Mouse (Mus musculus): Measurements from ENCODE around the gene Ercc5. TPM values are rescaled to one million over a fixed set of nuclear protein-coding genes. Genes with fewer than 3 reads are reported as not detected.

Ercc5 gene
- polyA plus RNA-seq, 1 experiment = 4.6 TPM

- no peaks in the 10 kb centered on the region for H3K27me3 ChIP-seq (replicated peaks; ENCODE audit: control insufficient read depth, insufficient read depth, low read length)
- peak overlapping the region; percentile 76 for H3K4me3 ChIP-seq (ENCODE audit: insufficient read depth, low read depth, low read length)
- no peaks in the 10 kb centered on the region for H3K4me1 ChIP-seq (ENCODE audit: control insufficient read depth, insufficient read depth, low read length)
- DNase-seq = peak; percentile 89
- under 1% methylated on average over 42 of the region's 43 CpGs for WGBS
- TF ChIP-seq CTCF (conservative IDR thresholded peaks at IDR 0.05; ENCODE audit: insufficient read depth, insufficient read length, low read depth, low read length) = peak; percentile 37; the same call in 1 of the 2 replicates
- TF ChIP-seq POLR2A (IDR thresholded peaks at IDR 0.05; ENCODE audit: low read depth, low read length) = peak; percentile 36
- no peaks in the 10 kb centered on the region; the same call in 1 of the 2 replicates for H3K36me3 ChIP-seq (ENCODE audit: control insufficient read depth, insufficient read depth, low read length)
- H3K27ac ChIP-seq (ENCODE audit: insufficient read depth, low read depth, low read length) = peak overlapping the region; percentile 90
Observed at GRCm38 (mm10) chr1:44119201-44120073, 28.1 kb upstream of the Ercc5 start.

GRCm38 (mm10) chr1:44120074-44120406 lies 27.5 kb upstream of the Ercc5 start:
- Histone ChIP-seq H3K4me3 (ENCODE audit: insufficient read depth, low read depth, low read length) (peak overlapping the region; percentile 76), H3K27me3 (replicated peaks; ENCODE audit: control insufficient read depth, insufficient read depth, low read length) (no peaks in the 10 kb centered on the region), H3K36me3 (ENCODE audit: control insufficient read depth, insufficient read depth, low read length) (no peaks in the 10 kb centered on the region), H3K27ac (ENCODE audit: insufficient read depth, low read depth, low read length) (peak overlapping the region; percentile 43), H3K4me1 (ENCODE audit: control insufficient read depth, insufficient read depth, low read length) (no peaks in the 10 kb centered on the region)
- 9% methylated on average over 6 of the region's 6 CpGs for WGBS
- no peak for TF ChIP-seq POLR2A (IDR thresholded peaks at IDR 0.05; ENCODE audit: low read depth, low read length)
- no peak for TF ChIP-seq CTCF (conservative IDR thresholded peaks at IDR 0.05; ENCODE audit: insufficient read depth, insufficient read length, low read depth, low read length)
- DNase-seq = no peak

GRCm38 (mm10) chr1:44122256-44122655 lies 25.3 kb upstream of the Ercc5 start:
- Histone ChIP-seq H3K4me1 (ENCODE audit: control insufficient read depth, insufficient read depth, low read length) (no peaks in the 10 kb centered on the region), H3K27ac (ENCODE audit: insufficient read depth, low read depth, low read length) (no peak overlapping the region), H3K27me3 (replicated peaks; ENCODE audit: control insufficient read depth, insufficient read depth, low read length) (no peaks in the 10 kb centered on the region), H3K36me3 (ENCODE audit: control insufficient read depth, insufficient read depth, low read length) (no peaks in the 10 kb centered on the region), H3K4me3 (ENCODE audit: insufficient read depth, low read depth, low read length) (no peak overlapping the region)
- no peak for TF ChIP-seq CTCF (conservative IDR thresholded peaks at IDR 0.05; ENCODE audit: insufficient read depth, insufficient read length, low read depth, low read length)
- no peak for TF ChIP-seq POLR2A (IDR thresholded peaks at IDR 0.05; ENCODE audit: low read depth, low read length)
- DNase-seq = no peak
- 63% methylated on average over 3 of the region's 3 CpGs for WGBS

GRCm38 (mm10) chr1:44125590-44125989 lies 22.0 kb upstream of the Ercc5 start:
- DNase-seq = no peak
- H3K36me3 ChIP-seq (ENCODE audit: control insufficient read depth, insufficient read depth, low read length) = no peaks in the 10 kb centered on the region; the same call in 1 of the 2 replicates
- H3K4me1 ChIP-seq (ENCODE audit: control insufficient read depth, insufficient read depth, low read length) = no peaks in the 10 kb centered on the region
- WGBS = 96% methylated on average over 4 of the region's 4 CpGs
- H3K4me3 ChIP-seq (ENCODE audit: insufficient read depth, low read depth, low read length) = no peak overlapping the region
- H3K27me3 ChIP-seq (replicated peaks; ENCODE audit: control insufficient read depth, insufficient read depth, low read length) = no peaks in the 10 kb centered on the region
- no peak for TF ChIP-seq POLR2A (IDR thresholded peaks at IDR 0.05; ENCODE audit: low read depth, low read length)
- H3K27ac ChIP-seq (ENCODE audit: insufficient read depth, low read depth, low read length) = no peak overlapping the region

DNA sequence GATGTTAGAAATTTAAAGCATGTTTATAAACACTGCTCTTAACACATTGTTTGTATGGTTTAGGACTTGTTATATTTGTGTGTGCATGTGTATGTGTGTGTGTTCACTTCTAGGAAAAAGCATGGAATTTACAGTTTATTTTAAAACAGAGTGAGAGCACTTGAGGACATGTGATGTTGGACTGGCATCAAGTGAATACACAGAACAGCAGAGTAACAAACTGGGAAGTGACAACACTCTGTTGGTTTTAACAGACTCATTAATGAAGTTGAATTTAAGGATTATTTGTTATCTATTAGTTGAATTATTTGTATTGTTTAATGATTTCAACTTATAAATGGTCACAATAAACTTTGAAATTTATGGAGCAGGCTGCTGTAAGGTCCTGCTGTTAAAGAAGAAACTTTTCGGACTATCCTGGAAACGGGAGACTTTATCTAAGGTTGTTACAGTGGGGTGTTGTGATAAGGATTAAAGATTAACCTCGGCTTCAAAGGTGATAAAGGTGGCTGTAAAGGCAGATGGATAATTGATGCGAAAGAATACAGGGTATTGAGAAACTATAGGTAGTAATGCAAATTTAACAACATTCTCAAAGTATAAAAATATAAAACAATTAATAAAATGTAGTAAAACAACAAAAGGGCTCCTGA lies 17.5 kb upstream of the Ercc5 start:
- no peak for DNase-seq
- Histone ChIP-seq H3K36me3 (ENCODE audit: control insufficient read depth, insufficient read depth, low read length) (peaks cover 4% of the 10 kb centered on the region), H3K4me1 (ENCODE audit: control insufficient read depth, insufficient read depth, low read length) (no peaks in the 10 kb centered on the region), H3K27ac (ENCODE audit: insufficient read depth, low read depth, low read length) (no peak overlapping the region), H3K27me3 (replicated peaks; ENCODE audit: control insufficient read depth, insufficient read depth, low read length) (no peaks in the 10 kb centered on the region), H3K4me3 (ENCODE audit: insufficient read depth, low read depth, low read length) (no peak overlapping the region)
- no peak for TF ChIP-seq CTCF (conservative IDR thresholded peaks at IDR 0.05; ENCODE audit: insufficient read depth, insufficient read length, low read depth, low read length)
- TF ChIP-seq POLR2A (IDR thresholded peaks at IDR 0.05; ENCODE audit: low read depth, low read length) = no peak
- WGBS = 77% methylated on average over 4 of the region's 4 CpGs

- Histone ChIP-seq H3K27ac (ENCODE audit: insufficient read depth, low read depth, low read length) (no peak overlapping the region), H3K4me1 (ENCODE audit: control insufficient read depth, insufficient read depth, low read length) (peaks cover 6% of the 10 kb centered on the region; the same call in 1 of the 2 replicates), H3K36me3 (ENCODE audit: control insufficient read depth, insufficient read depth, low read length) (peaks cover 8% of the 10 kb centered on the region), H3K4me3 (ENCODE audit: insufficient read depth, low read depth, low read length) (no peak overlapping the region), H3K27me3 (replicated peaks; ENCODE audit: control insufficient read depth, insufficient read depth, low read length) (no peaks in the 10 kb centered on the region)
- 78% methylated on average over 4 of the region's 4 CpGs for WGBS
- no peak for TF ChIP-seq POLR2A (IDR thresholded peaks at IDR 0.05; ENCODE audit: low read depth, low read length)
- TF ChIP-seq CTCF (conservative IDR thresholded peaks at IDR 0.05; ENCODE audit: insufficient read depth, insufficient read length, low read depth, low read length) = no peak
- no peak for DNase-seq
Observed at GRCm38 (mm10) chr1:44140232-44140631, 7.3 kb upstream of the Ercc5 start.

GRCm38 (mm10) chr1:44142747-44143146 lies 4.8 kb upstream of the Ercc5 start:
- H3K27me3 ChIP-seq (replicated peaks; ENCODE audit: control insufficient read depth, insufficient read depth, low read length) = no peaks in the 10 kb centered on the region
- DNase-seq = no peak
- TF ChIP-seq POLR2A (IDR thresholded peaks at IDR 0.05; ENCODE audit: low read depth, low read length) (no peak), CTCF (conservative IDR thresholded peaks at IDR 0.05; ENCODE audit: insufficient read depth, insufficient read length, low read depth, low read length) (no peak)
- H3K4me3 ChIP-seq (ENCODE audit: insufficient read depth, low read depth, low read length) = no peak overlapping the region
- 91% methylated on average over 5 of the region's 5 CpGs for WGBS
- H3K27ac ChIP-seq (ENCODE audit: insufficient read depth, low read depth, low read length) = no peak overlapping the region
- peaks cover 8% of the 10 kb centered on the region for H3K36me3 ChIP-seq (ENCODE audit: control insufficient read depth, insufficient read depth, low read length)
- no peaks in the 10 kb centered on the region for H3K4me1 ChIP-seq (ENCODE audit: control insufficient read depth, insufficient read depth, low read length)
